Mouse (Mus musculus) embryonic facial prominence, embryonic 15.5 days (tissue): ENCODE data around the gene Fbxw21. TPM values are rescaled to one million over a fixed set of nuclear protein-coding genes. Genes with fewer than 3 reads are reported as not detected.

ENCODE experiments used
- ATAC-seq: fragments of 200-750 bp; cut with Nextera tagmentation; 2 replicates; pipeline ENCODE4 v1.8.0; 2017; ENCODE audit warnings: low read depth, moderate TSS enrichment; ENCODE audit not compliant: insufficient number of reproducible peaks, low FRiP score, low TSS enrichment
- H3K27ac ChIP-seq: fragments of 300-500 bp; sonication (generic); replicated peaks from 2 replicates; pipeline ENCODE4 v1.5.1; 2015; ENCODE audit warnings: mild to moderate bottlenecking, inconsistent platforms
- H3K27me3 ChIP-seq: fragments of 300-500 bp; sonication (generic); 2 replicates; pipeline ENCODE4 v1.6.1; 2015; ENCODE audit warnings: inconsistent platforms
- H3K36me3 ChIP-seq: fragments of 300-500 bp; sonication (generic); 2 replicates; pipeline ENCODE4 v1.6.1; 2015; ENCODE audit warnings: mild to moderate bottlenecking, inconsistent platforms
- H3K4me1 ChIP-seq: fragments of 300-500 bp; sonication (generic); 2 replicates; pipeline ENCODE4 v1.6.1; 2015; ENCODE audit warnings: inconsistent platforms
- H3K4me2 ChIP-seq: fragments of 300-500 bp; sonication (generic); replicated peaks from 2 replicates; pipeline ENCODE4 v1.6.1; 2015; ENCODE audit warnings: mild to moderate bottlenecking, inconsistent platforms
- H3K4me3 ChIP-seq: fragments of 300-500 bp; sonication (generic); replicated peaks from 2 replicates; pipeline ENCODE4 v1.5.1; 2015; ENCODE audit warnings: mild to moderate bottlenecking, inconsistent platforms
- H3K9ac ChIP-seq: fragments of 300-500 bp; sonication (generic); 2 replicates; pipeline ENCODE4 v1.6.1; 2015; ENCODE audit warnings: inconsistent platforms
- H3K9me3 ChIP-seq: fragments of 300-500 bp; sonication (generic); replicated peaks from 2 replicates; pipeline ENCODE4 v1.6.1; 2016; ENCODE audit warnings: inconsistent platforms
- WGBS: fragments of 180-500 bp; shearing (Covaris S2); methylation state at CpG from one replicate; pipeline ENCODE4 v1.1.7; 2015; 5-methylcytosine and 5-hydroxymethylcytosine counted together
- polyA plus RNA-seq: library from polyadenylated mRNA; unstranded; fragments of >200 nt; fragmentation: Nextera tagmentation; extraction: Ambion mirVana; gene quantifications from 2 replicates; pipeline ENCODE4 v1.2.1, GENCODE M21; 2015

Gene Fbxw21
- polyA plus RNA-seq, 1 experiment from 2014 or later: not detected

DNA sequence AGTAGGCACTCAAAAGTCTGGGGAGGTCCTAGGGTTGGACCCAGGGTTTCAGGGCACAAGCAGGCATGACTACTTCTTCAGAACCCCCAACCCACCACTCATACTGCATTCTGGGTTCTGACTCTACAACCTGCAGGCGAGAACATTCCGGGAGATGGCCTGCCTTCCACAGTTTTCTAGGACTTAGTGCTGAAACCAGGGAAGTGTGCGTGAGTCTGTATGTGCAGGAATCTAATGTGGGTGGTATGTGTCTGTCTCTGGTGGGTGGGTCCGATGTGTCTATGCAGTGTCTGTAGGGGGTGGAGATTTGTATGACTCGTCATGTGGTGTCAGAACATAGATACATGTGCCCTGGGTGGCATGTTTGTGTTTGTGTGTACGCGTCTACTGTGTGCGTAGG is 63.5 kb downstream of the Fbxw21 start:
- H3K27ac ChIP-seq: peak overlapping the region; percentile 99
- WGBS: 74% methylated on average over 8 of the region's 8 CpGs
- H3K4me1 ChIP-seq: peaks cover 59% of the 10 kb centered on the region
- no peaks in the 10 kb centered on the region for H3K27me3 ChIP-seq
- H3K4me2 ChIP-seq: peak overlapping the region; percentile 84
- H3K4me3 ChIP-seq: no peak overlapping the region
- H3K9ac ChIP-seq: no peak overlapping the region
- H3K36me3 ChIP-seq: peaks cover 18% of the 10 kb centered on the region; the same call in 1 of the 2 replicates
- H3K9me3 ChIP-seq: no peaks in the 10 kb centered on the region
- ATAC-seq: no peak

DNA sequence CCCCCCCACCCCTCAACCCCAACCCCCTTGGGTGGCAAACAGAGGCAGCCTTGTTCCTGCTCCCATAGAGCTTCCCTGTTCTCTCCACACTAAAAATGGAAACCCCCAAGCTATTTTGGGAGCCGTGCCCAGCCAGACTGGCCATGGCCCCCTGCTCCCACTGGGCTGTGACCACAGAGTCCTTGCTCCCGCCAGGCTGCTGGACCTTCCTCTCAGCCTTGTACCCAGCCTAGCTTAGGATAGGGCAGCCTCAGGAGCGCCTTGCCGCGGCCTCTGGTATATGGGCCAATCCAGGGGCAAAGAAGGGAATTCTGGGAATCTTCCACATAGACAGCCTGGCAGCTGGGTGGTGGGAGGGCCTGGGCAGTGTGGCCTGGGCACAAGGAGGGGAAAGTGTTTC is 64.0 kb downstream of the Fbxw21 start:
- H3K9ac ChIP-seq: no peak overlapping the region
- peak overlapping the region; percentile 76 for H3K4me3 ChIP-seq
- H3K27me3 ChIP-seq: no peaks in the 10 kb centered on the region
- peaks cover 64% of the 10 kb centered on the region for H3K4me1 ChIP-seq
- peaks cover 14% of the 10 kb centered on the region; the same call in 1 of the 2 replicates for H3K36me3 ChIP-seq
- peak overlapping the region; percentile 99 for H3K27ac ChIP-seq
- peak overlapping the region; percentile 84 for H3K4me2 ChIP-seq
- 42% methylated on average over 5 of the region's 5 CpGs for WGBS
- 0 out of 2 replicates have a peak, but pooled peaks have one; percentile 12 for ATAC-seq
- H3K9me3 ChIP-seq: no peaks in the 10 kb centered on the region

- Histone ChIP-seq H3K27ac (peak overlapping the region; percentile 99), H3K4me2 (peak overlapping the region; percentile 84), H3K4me1 (peaks cover 61% of the 10 kb centered on the region), H3K36me3 (peaks cover 12% of the 10 kb centered on the region; the same call in 1 of the 2 replicates), H3K9me3 (no peaks in the 10 kb centered on the region), H3K27me3 (no peaks in the 10 kb centered on the region), H3K9ac (no peak overlapping the region), H3K4me3 (peak overlapping the region; percentile 76)
- WGBS: 27% methylated on average over 6 of the region's 6 CpGs
- no peak for ATAC-seq
These were observed 64.5 kb downstream of the Fbxw21 start for GRCm38 (mm10) chr9:109097291-109097690.

DNA sequence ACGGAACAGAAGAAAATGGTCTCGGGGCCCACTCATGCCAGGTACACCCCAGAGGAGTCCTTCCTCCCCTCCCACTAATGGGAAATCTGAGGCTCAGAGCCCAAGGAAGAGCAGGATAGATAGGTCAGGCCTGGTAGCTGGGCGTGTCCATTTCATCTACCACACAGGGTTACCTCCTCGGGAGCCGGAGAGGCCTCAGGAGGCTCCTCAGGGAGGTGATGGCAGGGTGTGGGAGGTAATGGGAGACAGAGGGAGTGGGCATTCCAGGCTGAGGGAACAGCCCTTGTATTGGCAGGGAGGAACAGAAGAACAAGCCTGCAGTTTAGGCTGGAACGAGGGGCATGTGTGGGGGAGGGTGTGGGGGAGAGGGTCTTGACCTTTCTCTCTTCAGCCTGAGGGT is 65.0 kb downstream of the Fbxw21 start:
- Histone ChIP-seq H3K4me1 (peaks cover 61% of the 10 kb centered on the region), H3K4me3 (peak overlapping the region; percentile 76), H3K27ac (peak overlapping the region; percentile 99), H3K4me2 (peak overlapping the region; percentile 84), H3K36me3 (peaks cover 12% of the 10 kb centered on the region; the same call in 1 of the 2 replicates), H3K9ac (peak overlapping the region; percentile 82; the same call in 1 of the 2 replicates), H3K9me3 (no peaks in the 10 kb centered on the region), H3K27me3 (no peaks in the 10 kb centered on the region)
- no peak for ATAC-seq
- WGBS: 16% methylated on average over 6 of the region's 6 CpGs

DNA sequence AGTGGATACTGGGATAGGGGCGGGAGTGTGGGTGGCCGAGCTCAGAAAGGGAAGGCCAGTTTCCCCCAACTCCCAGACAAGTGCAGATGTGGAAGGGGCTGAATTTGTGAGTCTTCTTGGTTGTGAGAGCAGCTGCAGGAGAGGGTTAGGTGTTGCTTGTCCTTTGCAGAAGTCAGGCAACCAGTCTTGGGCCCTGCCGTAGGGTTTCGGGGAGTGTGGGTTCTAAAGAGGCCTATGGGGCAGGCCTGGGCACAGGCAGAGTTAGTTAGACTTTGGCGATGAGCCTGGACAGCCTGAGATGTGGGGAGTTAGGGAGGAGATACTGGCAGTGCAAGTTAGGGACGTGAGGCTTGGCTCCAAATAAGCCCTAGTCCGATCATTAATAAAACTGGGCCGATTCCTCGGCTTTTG is 65.6 kb downstream of the Fbxw21 start:
- no peak for ATAC-seq
- Histone ChIP-seq H3K36me3 (peaks cover 18% of the 10 kb centered on the region; the same call in 1 of the 2 replicates), H3K9me3 (no peaks in the 10 kb centered on the region), H3K4me3 (peak overlapping the region; percentile 76), H3K4me1 (peaks cover 65% of the 10 kb centered on the region), H3K9ac (peak overlapping the region; percentile 82), H3K27me3 (no peaks in the 10 kb centered on the region), H3K27ac (peak overlapping the region; percentile 99), H3K4me2 (peak overlapping the region; percentile 84)
- WGBS: 15% methylated on average over 9 of the region's 9 CpGs

DNA sequence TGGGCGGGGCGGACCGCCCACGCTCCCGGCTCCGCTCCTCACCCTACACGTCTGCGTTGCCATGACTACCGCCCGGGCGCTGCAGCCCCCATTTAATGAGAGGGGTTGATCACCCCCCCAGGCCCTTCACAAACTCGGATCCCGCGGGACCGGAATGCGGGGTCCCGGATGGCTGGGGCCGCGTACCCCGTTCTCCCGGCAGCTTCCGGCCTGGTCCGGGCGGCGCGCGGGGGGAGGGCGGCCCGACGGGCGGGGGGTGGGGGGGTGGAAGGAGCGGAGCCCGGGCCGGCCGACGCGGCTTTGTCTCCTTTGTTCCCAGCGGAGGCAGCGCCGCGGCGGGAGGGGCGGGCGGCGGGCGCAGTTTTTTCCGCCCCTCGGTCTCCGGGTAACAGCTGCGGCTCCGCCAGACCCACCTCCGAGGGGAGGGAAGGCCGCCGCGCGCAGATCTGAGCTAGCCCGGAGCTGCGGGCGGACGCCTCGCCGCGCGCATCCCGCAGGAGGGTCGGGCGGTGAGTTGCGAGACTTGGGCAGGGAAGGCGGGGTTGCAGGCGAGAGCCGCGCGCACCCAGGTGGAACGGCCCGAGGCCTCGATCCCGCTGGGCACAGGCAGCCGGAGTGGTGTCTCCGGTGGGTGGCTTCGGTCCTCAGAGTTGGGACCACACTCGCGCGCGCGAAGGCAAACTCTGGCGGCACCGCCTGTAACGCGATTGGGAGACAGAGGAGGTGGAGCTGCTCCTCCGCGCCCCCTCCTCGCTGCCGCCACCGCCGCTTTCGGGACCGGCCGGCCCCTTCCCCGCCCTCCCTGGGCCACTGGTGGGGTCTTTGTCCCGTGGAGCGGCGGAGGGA is 66.5 kb downstream of the Fbxw21 start, which contains the start of gene Plxnb1:
TSS of gene Plxnb1 (plus strand) at position 253 of the 846 bp plus-strand sequence.
- H3K4me1 ChIP-seq: peaks cover 66% of the 10 kb centered on the region
- H3K36me3 ChIP-seq: peaks cover 18% of the 10 kb centered on the region; the same call in 1 of the 2 replicates
- no peaks in the 10 kb centered on the region for H3K27me3 ChIP-seq
- H3K4me2 ChIP-seq: peak within 1 kb of the TSS; percentile 84
- peak within 1 kb of the TSS; percentile 99 for H3K27ac ChIP-seq
- ATAC-seq: peak; percentile 64
- H3K9ac ChIP-seq: peak within 1 kb of the TSS; percentile 82
- peak within 1 kb of the TSS; percentile 76 for H3K4me3 ChIP-seq
- under 1% methylated on average over 87 of the region's 102 CpGs for WGBS
- no peaks in the 10 kb centered on the region for H3K9me3 ChIP-seq

GRCm38 (mm10) chr9:109094553-109095136 is 67.2 kb downstream of the Fbxw21 start:
- no peaks in the 10 kb centered on the region for H3K9me3 ChIP-seq
- ATAC-seq: no peak
- peaks cover 65% of the 10 kb centered on the region for H3K4me1 ChIP-seq
- H3K9ac ChIP-seq: peak overlapping the region; percentile 82
- no peaks in the 10 kb centered on the region for H3K27me3 ChIP-seq
- H3K36me3 ChIP-seq: 0 out of 2 replicates have a peak, but pooled peaks cover 13% of the 10 kb centered on the region
- peak overlapping the region; percentile 76 for H3K4me3 ChIP-seq
- H3K27ac ChIP-seq: peak overlapping the region; percentile 99
- peak overlapping the region; percentile 84 for H3K4me2 ChIP-seq
- 1% methylated on average over 21 of the region's 21 CpGs for WGBS

GRCm38 (mm10) chr9:109093786-109094552 is 67.9 kb downstream of the Fbxw21 start:
- H3K4me2 ChIP-seq: peak overlapping the region; percentile 84
- peaks cover 59% of the 10 kb centered on the region for H3K4me1 ChIP-seq
- no peaks in the 10 kb centered on the region for H3K9me3 ChIP-seq
- WGBS: 19% methylated on average over 11 of the region's 11 CpGs
- H3K9ac ChIP-seq: no peak overlapping the region
- H3K4me3 ChIP-seq: peak overlapping the region; percentile 76
- peak overlapping the region; percentile 99 for H3K27ac ChIP-seq
- H3K36me3 ChIP-seq: 0 out of 2 replicates have a peak, but pooled peaks cover 15% of the 10 kb centered on the region
- H3K27me3 ChIP-seq: no peaks in the 10 kb centered on the region
- ATAC-seq: no peak

DNA sequence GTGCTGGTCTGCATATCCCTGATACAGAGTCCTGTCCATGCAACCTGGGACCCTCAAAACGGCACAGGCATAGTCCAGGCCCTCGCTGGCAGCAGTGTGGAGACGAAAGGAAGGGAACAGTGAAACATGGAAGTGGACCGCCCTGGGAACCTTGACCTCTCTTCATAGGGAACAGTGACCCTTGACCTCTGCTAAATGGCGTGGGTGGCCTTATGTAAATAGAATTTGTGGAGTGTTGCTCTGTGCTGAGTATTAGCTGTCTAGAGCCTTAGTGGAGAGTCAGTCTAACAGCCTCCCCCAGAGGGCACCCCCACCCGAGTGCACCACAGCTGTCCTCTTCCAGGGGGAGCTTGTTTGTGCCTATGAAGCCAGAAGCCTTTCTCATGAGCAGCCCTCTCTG is 69.0 kb downstream of the Fbxw21 start:
- no peak overlapping the region for H3K4me2 ChIP-seq
- peaks cover 53% of the 10 kb centered on the region for H3K4me1 ChIP-seq
- H3K27ac ChIP-seq: peak overlapping the region; percentile 48; the same call in 1 of the 2 replicates
- H3K9ac ChIP-seq: no peak overlapping the region
- H3K36me3 ChIP-seq: 0 out of 2 replicates have a peak, but pooled peaks cover 18% of the 10 kb centered on the region
- no peaks in the 10 kb centered on the region for H3K27me3 ChIP-seq
- no peak overlapping the region for H3K4me3 ChIP-seq
- WGBS: 39% methylated on average over 6 of the region's 6 CpGs
- H3K9me3 ChIP-seq: no peaks in the 10 kb centered on the region
- ATAC-seq: no peak

- H3K4me2 ChIP-seq: 0 out of 2 replicates have a peak overlapping the region, but pooled peaks have one; percentile 19
- no peak for ATAC-seq
- no peak overlapping the region for H3K4me3 ChIP-seq
- H3K9ac ChIP-seq: no peak overlapping the region
- 73% methylated on average over 8 of the region's 8 CpGs for WGBS
- no peaks in the 10 kb centered on the region for H3K9me3 ChIP-seq
- H3K27me3 ChIP-seq: no peaks in the 10 kb centered on the region
- H3K27ac ChIP-seq: peak overlapping the region; percentile 12; the same call in 1 of the 2 replicates
- H3K36me3 ChIP-seq: 0 out of 2 replicates have a peak, but pooled peaks cover 18% of the 10 kb centered on the region
- peaks cover 43% of the 10 kb centered on the region for H3K4me1 ChIP-seq
These were observed 70.0 kb downstream of the Fbxw21 start for GRCm38 (mm10) chr9:109091802-109092201.
